Mouse (Mus musculus) cerebellum, adult 11 months (tissue): Measurements from ENCODE around the gene Apoa2.
A peak's percentile ranks its signal among the peaks of the same experiment; 100 is the strongest.

Source experiments
- DNase-seq: peaks from one replicate; pipeline ENCODE4 v3.0.0; 2022

Gene Apoa2

DNA sequence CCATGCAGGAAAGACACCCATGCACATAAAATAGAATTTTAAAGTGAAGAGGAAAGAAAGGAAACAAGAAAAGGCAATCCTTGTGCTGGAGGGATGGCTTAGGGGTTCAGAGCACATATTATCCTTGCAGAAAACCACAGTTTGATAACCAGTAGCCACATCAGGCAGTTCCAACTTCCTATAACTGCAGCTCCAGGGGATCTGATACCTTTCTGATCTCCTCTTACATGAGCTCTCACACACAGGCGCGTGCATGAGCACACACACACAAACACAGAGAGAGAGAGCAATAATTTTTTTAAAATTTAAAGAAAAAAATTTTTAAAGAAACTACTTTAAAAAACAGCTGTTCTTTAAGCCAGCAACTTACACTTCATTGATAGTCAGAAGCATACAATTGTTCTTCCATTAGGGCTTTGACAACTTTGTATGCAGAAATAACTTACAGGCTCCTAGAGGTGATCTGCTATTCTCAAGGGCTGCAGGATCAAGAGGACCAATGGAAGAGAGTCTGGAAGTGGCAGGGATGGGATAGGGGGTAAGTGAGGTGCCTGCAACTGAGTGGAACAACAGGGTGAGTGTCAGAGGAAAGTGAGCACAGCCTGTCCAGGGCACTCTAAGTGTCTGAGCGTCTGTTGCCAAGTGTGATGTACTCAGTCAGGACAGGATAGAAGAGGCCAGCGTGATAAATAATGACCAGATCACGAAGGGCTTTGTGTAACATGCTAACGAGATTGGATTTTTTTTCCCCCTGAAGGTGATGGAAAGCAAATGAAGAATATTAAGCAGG, 19.0 kb upstream of the Apoa2 start:
- DNase-seq: no peak

DNA sequence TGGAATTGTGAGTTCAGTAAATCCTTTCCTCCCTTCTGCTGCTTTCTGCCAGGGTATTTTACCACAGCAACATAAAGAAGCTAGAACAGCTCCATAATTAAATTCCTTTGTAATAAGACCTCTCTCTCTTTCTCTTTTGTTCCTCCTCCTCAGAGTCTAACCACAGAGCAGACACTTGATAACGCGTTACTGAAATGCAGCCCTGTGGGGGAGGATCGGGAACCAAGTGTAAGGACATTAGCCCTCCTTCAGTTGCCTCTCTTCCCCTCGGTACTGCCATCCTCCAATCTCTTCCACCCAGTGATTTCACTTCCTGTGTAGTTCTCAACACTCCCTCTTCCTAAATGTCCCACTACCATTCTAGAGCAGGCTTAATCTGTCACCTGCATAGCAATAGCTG, 15.4 kb upstream of the Apoa2 start:
- DNase-seq: no peak

GRCm38 (mm10) chr1:171212854-171213253, 12.0 kb upstream of the Apoa2 start:
- no peak for DNase-seq

DNA sequence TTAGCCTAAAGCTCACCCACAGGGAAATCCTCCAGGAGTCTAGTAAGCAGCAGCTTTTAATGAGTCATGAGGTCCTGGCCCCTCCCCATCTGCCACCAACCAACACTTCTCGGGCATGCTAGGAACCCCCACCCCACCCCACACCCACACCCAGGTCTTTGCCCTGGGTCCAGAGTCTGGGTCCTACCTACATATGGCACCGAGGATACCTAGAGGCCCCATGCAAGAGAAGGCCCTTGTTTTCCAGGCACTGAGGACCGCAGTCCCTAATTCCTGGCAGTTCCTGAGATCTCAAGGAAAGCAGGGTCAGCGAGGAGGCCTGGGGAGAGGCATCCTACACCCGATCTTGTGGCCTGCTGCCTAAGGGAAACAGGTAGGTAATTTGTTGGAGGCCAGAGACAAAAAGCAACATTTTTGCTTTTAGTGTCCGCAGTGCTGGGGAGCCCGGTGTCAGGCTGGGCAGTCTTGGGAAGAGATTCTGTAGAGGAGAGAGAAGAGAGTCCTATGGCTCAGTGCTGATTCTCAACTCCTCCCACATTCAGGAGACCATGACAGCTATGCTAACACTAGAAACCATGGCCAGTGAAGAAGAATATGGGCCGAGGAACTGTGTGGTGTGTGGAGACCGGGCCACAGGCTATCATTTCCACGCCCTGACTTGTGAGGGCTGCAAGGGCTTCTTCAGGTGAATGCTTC, 10.9 kb upstream of the Apoa2 start, which contains the start of gene Nr1i3:
TSS of gene Nr1i3 (plus strand) at position 170 of the 696 bp plus-strand sequence.
- DNase-seq: no peak

GRCm38 (mm10) chr1:171216241-171216955, 8.5 kb upstream of the Apoa2 start:
- DNase-seq: no peak

DNA sequence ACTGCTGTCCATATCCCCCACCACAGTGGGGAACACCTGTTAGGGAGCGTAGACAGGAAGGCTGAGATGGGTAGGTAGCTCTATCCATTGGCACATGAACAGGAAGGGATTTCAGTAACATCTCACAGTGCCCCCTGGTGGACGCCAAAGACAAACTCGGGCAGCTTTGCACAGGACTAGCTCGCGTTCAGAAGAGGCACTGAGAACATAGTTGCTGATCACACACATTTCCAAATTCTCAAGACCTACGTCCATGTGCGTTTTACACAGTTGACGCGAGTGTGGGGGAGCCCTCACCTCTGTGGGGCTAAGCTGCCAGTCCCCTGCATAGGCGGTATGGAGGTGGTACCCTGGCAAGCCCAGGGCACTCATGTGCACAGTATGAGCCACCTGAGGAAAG, 4.0 kb upstream of the Apoa2 start:
- DNase-seq: peak; percentile 81

- DNase-seq: peak; percentile 46
Observed at GRCm38 (mm10) chr1:171221281-171222193, 3.3 kb upstream of the Apoa2 start.

DNA sequence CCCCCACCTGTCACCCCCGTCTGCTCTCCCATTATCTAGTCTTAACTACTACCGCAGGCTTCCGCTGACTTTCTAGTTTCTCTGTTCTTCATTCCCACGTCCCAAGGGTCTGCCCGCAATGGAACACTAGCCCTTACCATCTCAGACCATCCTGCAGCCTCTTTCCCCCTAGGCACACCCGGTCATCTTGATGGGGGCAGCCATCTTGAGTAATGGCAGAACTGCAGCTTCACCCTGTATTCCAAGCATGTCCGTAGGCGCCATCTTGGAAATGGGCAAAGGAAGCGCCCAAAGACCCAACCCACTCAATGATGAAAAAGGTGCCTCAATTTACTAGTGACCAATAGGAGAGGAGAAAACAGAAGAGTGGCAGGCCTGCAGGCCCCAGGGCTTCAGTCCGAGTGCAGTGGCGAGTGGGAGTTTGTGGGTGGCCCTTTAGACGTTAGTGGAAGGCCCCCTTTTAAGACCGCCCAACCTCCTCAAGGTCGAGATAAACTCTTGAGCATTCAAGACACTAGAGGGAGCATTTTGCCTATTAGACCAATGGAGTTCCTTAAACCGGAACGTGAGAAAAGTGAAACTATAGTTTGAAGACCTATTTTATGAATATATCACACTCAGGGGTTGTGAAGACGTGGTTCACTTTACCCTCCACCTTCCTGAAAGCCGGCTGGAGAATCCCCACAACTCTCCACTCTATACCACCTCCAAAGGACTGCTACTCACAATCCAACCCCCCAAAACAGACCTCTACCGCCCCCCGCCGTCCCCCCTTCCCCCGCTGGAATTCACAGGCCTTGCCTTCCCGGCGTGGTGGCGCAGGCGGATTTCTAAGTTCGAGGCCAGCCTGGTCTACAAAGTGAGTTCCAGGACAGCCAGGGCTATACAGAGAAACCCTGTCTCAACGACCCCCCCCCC, 2.4 kb upstream of the Apoa2 start, which contains the start of gene Tomm40l:
TSS of gene Tomm40l (minus strand) at position 277 of the 918 bp plus-strand sequence.
- peak; percentile 93 for DNase-seq

GRCm38 (mm10) chr1:171223168-171223567, 1.7 kb upstream of the Apoa2 start:
- no peak for DNase-seq

DNA sequence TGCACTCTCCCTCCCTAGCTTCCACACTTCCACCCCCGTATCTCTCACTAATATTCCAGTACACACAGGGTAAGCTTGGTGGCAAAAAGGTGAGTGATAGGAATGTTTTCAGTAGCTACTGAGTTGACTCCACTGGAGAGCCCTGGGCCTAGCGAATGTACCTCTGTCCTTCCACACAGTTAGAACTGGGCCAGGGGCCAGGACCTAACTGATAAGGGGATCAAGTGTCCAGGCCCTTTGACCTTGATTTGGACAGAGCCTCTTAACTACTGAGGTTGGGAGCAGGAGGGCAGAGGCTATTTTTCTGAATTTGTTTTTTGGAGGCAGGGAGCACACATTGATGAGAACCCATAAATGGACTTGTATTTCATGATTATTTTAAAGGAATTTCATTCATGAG, 1.1 kb upstream of the Apoa2 start:
- no peak for DNase-seq

- DNase-seq: no peak
Observed at GRCm38 (mm10) chr1:171226780-171227179, 1.9 kb downstream of the Apoa2 start.

GRCm38 (mm10) chr1:171227879-171228278, 3.0 kb downstream of the Apoa2 start:
- no peak for DNase-seq

DNA sequence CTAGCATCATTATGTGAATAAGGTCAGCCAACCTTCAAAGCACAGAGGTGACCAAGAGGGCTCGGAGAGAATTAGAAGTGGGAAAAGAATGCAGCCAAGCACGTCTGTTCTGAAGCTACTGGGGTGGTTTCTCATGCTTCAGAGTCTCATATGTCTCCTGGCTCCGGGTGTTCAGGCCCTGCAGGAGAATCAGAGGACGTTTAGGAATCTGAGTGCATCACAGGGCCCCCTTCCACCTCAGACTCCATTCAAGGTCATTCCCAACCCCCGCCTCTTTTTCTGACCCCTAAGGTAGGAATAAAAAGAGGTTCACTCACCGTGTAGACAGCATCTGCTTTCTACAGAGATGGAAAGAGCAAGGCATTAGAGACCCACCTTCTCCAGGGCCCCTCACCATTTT, 4.9 kb downstream of the Apoa2 start:
- DNase-seq: no peak

DNA sequence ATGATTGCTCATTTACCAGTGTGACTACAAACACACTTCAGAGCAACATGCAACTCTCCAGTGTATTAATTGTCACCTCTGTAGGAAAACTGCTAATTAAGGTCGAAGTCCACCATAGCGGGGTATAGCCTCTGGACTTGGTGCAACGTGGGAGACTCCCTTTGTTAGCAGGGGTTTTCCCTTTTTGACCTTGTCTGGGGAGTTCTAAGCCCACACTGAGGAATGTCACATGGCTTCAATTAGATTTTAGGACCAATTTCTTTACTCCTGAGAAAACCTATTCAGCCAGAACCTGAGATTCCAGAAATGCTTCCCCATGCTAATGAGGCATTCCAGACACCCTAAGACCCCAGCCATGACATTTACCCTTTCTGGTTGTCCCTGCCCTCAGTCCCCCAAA, 5.4 kb downstream of the Apoa2 start:
- DNase-seq: no peak

DNA sequence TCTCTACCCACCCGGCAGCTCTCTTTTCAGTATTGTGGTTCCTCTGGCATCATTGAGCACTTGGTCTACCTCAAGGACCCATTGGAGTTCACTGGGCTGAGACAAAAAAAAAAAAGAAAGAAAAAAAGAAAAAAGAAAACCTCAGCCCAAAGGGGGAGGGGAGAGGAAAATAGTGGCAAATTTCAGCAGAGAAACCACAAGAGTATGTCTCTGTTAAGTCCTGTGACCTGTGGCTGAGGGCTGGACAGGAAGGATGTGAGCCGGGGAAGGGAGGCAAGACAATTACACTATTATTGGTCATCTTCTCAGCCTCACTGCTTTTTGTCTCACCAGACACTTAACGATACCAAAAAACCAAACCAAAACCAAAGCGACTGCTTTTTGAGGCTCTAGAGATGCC, 7.0 kb downstream of the Apoa2 start:
- no peak for DNase-seq

GRCm38 (mm10) chr1:171232348-171232747, 7.5 kb downstream of the Apoa2 start:
- no peak for DNase-seq

DNA sequence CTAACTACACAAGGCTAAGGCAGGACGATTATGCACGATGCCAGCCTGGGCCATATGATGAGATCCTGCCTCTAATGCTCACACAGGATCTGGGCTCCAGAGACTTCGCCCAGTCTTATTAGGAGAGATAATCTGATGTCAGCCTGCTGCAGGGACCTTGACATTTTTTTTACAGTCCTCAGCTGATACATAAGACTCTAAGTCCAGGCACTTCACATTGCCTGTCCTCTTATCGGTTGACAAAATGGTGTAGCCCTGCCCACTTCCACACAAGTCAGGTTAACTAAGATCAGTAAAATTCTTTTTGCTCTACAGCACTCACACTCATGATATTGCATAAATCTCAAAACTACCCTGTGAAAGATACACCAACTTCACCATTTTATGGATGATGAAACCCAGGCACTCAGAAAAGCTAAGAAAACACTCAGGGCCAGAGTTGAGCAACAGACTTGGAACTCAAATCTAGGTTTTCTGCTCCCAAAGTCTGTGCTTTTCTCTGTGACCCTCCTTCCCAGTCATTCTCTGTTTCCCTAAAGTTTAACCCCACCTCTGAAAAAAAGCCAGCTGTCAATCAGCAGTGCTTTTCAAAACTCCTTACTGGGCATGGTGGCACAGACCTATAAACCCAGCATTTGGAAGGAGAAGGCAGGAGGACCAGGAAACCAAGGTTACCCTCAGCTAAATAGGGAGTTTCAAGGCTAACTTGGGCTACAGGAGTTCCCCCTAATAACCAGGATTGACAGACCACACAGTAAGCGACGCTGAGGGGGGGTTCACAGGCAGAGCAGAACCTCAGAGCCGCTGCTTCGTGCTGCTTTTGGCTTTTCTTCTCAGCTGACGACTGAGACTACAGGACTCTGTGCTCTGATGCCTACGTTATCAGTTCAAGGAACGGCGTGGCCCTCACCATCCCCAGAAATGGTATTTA, 8.2 kb downstream of the Apoa2 start:
- no peak for DNase-seq

GRCm38 (mm10) chr1:171234126-171234525, 9.3 kb downstream of the Apoa2 start, which contains the start of gene Fcer1g:
Fcer1g (minus strand) TSS chr1:171234365.
- no peak for DNase-seq

DNA sequence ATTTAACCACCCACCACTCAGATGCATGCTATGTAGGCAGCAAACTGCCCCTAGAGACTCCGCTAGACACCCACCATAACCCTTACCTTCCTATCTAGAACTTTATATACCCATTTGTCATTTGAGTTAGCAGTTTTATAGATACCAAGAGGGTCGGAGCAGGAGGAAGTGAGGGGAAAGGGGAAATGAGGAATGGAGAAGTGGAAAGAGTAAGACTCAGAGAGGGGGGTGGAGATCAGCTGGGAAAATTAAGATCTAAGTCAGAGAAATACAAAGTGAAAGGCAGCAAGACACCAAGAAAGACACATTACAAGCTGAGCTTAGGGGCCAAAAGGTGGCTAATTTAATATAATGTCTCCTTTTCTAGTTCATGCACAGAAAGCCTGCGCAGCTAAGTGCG, 9.7 kb downstream of the Apoa2 start:
- no peak for DNase-seq

- DNase-seq: no peak
Observed at GRCm38 (mm10) chr1:171235791-171236190, 10.9 kb downstream of the Apoa2 start.
